Mouse (Mus musculus): ENCODE measurements around the gene Cdc14a. TPM values are rescaled to one million over a fixed set of nuclear protein-coding genes. Genes with fewer than 3 reads are reported as not detected.

Cdc14a gene
- 2.9 TPM for polyA plus RNA-seq (2014; fragmentation: Illumina TruSeq; extraction: RNeasy Lipid Tissue Mini Kit (QIAGEN cat#74804); ENCODE audit: low read depth, low replicate concordance)

GRCm38 (mm10) chr3:116423353-116424159, at the start of gene Cdc14a:
TSS of gene Cdc14a (minus strand) at chr3:116424032.

GRCm38 (mm10) chr3:116253077-116253531, 170.7 kb downstream of the Cdc14a start, which contains the start of gene Gpr88:
TSS of gene Gpr88 (minus strand) at chr3:116253503.

Other genes with a start within 250 kb of the Cdc14a start
- not detected for gene Gpr88, start 170.5 kb downstream of the Cdc14a start, polyA plus RNA-seq (2014; fragmentation: Illumina TruSeq; extraction: RNeasy Lipid Tissue Mini Kit (QIAGEN cat#74804); ENCODE audit: low read depth, low replicate concordance)
- 19.4 TPM for gene Rtca, start 84.2 kb upstream of the Cdc14a start, polyA plus RNA-seq (2014; fragmentation: Illumina TruSeq; extraction: RNeasy Lipid Tissue Mini Kit (QIAGEN cat#74804); ENCODE audit: low read depth, low replicate concordance)
- 66.1 TPM for gene Dbt, start 89.0 kb upstream of the Cdc14a start, polyA plus RNA-seq (2014; fragmentation: Illumina TruSeq; extraction: RNeasy Lipid Tissue Mini Kit (QIAGEN cat#74804); ENCODE audit: low read depth, low replicate concordance)
- 93.1 TPM for gene Lrrc39, start 138.9 kb upstream of the Cdc14a start, polyA plus RNA-seq (2014; fragmentation: Illumina TruSeq; extraction: RNeasy Lipid Tissue Mini Kit (QIAGEN cat#74804); ENCODE audit: low read depth, low replicate concordance)
- 1.8 TPM for gene Sass6, start 170.9 kb upstream of the Cdc14a start, polyA plus RNA-seq (2014; fragmentation: Illumina TruSeq; extraction: RNeasy Lipid Tissue Mini Kit (QIAGEN cat#74804); ENCODE audit: low read depth, low replicate concordance)
- gene Trmt13, start 190.6 kb upstream of the Cdc14a start, polyA plus RNA-seq (2014; fragmentation: Illumina TruSeq; extraction: RNeasy Lipid Tissue Mini Kit (QIAGEN cat#74804); ENCODE audit: low read depth, low replicate concordance), result 8.4 TPM
- 22.6 TPM for gene Mfsd14a, start 238.6 kb upstream of the Cdc14a start, polyA plus RNA-seq (2014; fragmentation: Illumina TruSeq; extraction: RNeasy Lipid Tissue Mini Kit (QIAGEN cat#74804); ENCODE audit: low read depth, low replicate concordance)